Mouse (Mus musculus) large intestine, adult 2 months (tissue): ENCODE measurements around the gene 0610040J01Rik. TPM values are rescaled to one million over a fixed set of nuclear protein-coding genes. Genes with fewer than 3 reads are reported as not detected.

Source experiments
- DNase-seq: peaks from one replicate; pipeline ENCODE4 v3.0.0-alpha.2; 2012; ENCODE audit warnings: low read depth, low spot score
- WGBS: fragments of 180-500 bp; shearing (Covaris S2); methylation state at CpG from one replicate; pipeline ENCODE4 v1.1.7; 2018; 5-methylcytosine and 5-hydroxymethylcytosine counted together
- polyA plus RNA-seq: library from polyadenylated mRNA; depleted of rRNA; stranded (reverse); fragments of >200 nt; gene quantifications from 2 replicates; pipeline ENCODE4 v1.2.3, GENCODE M21; 2012

Gene 0610040J01Rik
- polyA plus RNA-seq, 1 experiment: 38.9 TPM

- 20% methylated on average over 5 of the region's 5 CpGs for WGBS
- DNase-seq: no peak
Measured at GRCm38 (mm10) chr5:63827415-63828053, 15.4 kb downstream of the 0610040J01Rik start.

GRCm38 (mm10) chr5:63828380-63829185, 16.4 kb downstream of the 0610040J01Rik start:
- no peak for DNase-seq
- WGBS: 46% methylated on average over 10 of the region's 10 CpGs

- WGBS: 19% methylated on average over 4 of the region's 4 CpGs
Measured at GRCm38 (mm10) chr5:63831054-63831453, 18.9 kb downstream of the 0610040J01Rik start.

GRCm38 (mm10) chr5:63833955-63834354, 21.8 kb downstream of the 0610040J01Rik start:
- 70% methylated on average over 5 of the region's 5 CpGs for WGBS
- DNase-seq: no peak

More at GRCm38 (mm10) chr5:63831054-63831453, 18.9 kb downstream of the 0610040J01Rik start:
- DNase-seq: no peak

- 79% methylated on average over 3 of the region's 3 CpGs for WGBS
- no peak for DNase-seq
Measured at GRCm38 (mm10) chr5:63834435-63834834, 22.3 kb downstream of the 0610040J01Rik start.

- DNase-seq: no peak
- WGBS: 41% methylated on average over 5 of the region's 5 CpGs
Measured at GRCm38 (mm10) chr5:63837115-63837514, 25.0 kb downstream of the 0610040J01Rik start.

GRCm38 (mm10) chr5:63837851-63838250, 25.7 kb downstream of the 0610040J01Rik start:
- WGBS: 62% methylated on average over 2 of the region's 2 CpGs
- no peak for DNase-seq

GRCm38 (mm10) chr5:63839801-63840416, 27.7 kb downstream of the 0610040J01Rik start:
- no peak for DNase-seq
- 41% methylated on average over 12 of the region's 12 CpGs for WGBS

GRCm38 (mm10) chr5:63847080-63847479, 34.9 kb downstream of the 0610040J01Rik start:
- 42% methylated on average over 8 of the region's 8 CpGs for WGBS
- DNase-seq: no peak

- no peak for DNase-seq
- 31% methylated on average over 13 of the region's 13 CpGs for WGBS
Measured at GRCm38 (mm10) chr5:63847541-63848226, 35.5 kb downstream of the 0610040J01Rik start.

GRCm38 (mm10) chr5:63858901-63859300, 46.7 kb downstream of the 0610040J01Rik start:
- DNase-seq: no peak
- 84% methylated on average over 8 of the region's 8 CpGs for WGBS

- 45% methylated on average over 3 of the region's 3 CpGs for WGBS
- no peak for DNase-seq
Measured at GRCm38 (mm10) chr5:63867421-63867820, 55.3 kb downstream of the 0610040J01Rik start.

GRCm38 (mm10) chr5:63872176-63872932, 60.2 kb downstream of the 0610040J01Rik start:
- WGBS: 46% methylated on average over 17 of the region's 17 CpGs
- no peak for DNase-seq

- peak; percentile 85 for DNase-seq
- 25% methylated on average over 16 of the region's 16 CpGs for WGBS
Measured at GRCm38 (mm10) chr5:63874880-63875279, 62.7 kb downstream of the 0610040J01Rik start.

- 92% methylated on average over 4 of the region's 4 CpGs for WGBS
- DNase-seq: no peak
Measured at GRCm38 (mm10) chr5:63876081-63876480, 63.9 kb downstream of the 0610040J01Rik start.

GRCm38 (mm10) chr5:63879026-63879425, 66.9 kb downstream of the 0610040J01Rik start:
- 87% methylated on average over 10 of the region's 10 CpGs for WGBS
- no peak for DNase-seq

GRCm38 (mm10) chr5:63886292-63886691, 74.1 kb downstream of the 0610040J01Rik start:
- no peak for DNase-seq
- WGBS: 75% methylated on average over 5 of the region's 5 CpGs

GRCm38 (mm10) chr5:63886709-63887108, 74.5 kb downstream of the 0610040J01Rik start:
- DNase-seq: no peak
- WGBS: 22% methylated on average over 6 of the region's 6 CpGs

GRCm38 (mm10) chr5:63887111-63887510, 74.9 kb downstream of the 0610040J01Rik start:
- no peak for DNase-seq
- WGBS: 95% methylated on average over 4 of the region's 4 CpGs
